Mouse (Mus musculus) urinary bladder, postnatal 4 days (tissue): ENCODE data around the gene Slc9a3r2.

Experiments
- DNase-seq, 2 experiments: peaks; one replicate each; pipeline ENCODE4 v3.0.0; 2021 to 2022; ENCODE audit warnings: low spot score in 2 of 2

Gene Slc9a3r2

DNA sequence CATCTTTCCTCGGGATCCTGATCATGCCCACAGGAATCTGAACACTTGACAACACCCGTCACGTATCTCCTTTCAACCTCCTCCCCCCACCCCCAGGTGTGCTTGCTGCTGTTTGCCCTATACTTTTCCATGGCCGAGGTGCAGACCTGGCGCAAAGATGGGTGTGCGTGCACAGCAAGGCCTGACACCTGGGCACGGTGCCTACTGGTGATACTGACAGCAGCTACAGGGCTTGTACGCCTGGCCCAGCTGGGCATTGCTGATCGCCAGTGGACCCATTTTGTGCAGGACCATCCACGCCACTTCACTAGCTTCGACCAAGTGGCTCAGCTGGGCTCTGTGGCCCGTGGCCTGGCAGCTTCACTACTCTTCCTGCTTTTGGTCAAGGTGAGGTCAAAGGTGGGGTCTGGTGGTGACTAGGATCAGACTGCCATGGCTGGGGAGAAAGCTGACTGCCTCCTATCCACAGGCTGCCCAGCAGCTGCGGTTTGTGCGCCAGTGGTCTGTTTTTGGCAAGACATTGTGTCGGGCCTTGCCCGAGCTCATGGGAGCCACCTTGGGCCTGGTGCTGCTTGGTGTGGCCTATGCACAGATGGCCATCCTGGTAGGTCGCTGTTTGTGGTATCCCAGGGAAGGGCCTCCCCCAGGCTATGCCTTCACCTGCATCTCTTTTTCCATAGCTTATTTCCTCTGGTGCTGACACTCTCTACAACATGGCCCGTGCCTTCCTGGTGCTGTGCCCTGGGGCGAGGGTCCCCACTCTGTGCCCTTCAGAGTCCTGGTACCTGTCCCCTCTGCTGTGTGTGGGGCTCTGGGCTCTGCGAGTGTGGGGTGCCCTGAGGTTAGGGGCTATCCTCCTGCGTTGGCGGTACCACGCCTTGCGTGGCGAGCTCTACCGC is 55.9 kb downstream of the Slc9a3r2 start:
- DNase-seq = no peak

DNA sequence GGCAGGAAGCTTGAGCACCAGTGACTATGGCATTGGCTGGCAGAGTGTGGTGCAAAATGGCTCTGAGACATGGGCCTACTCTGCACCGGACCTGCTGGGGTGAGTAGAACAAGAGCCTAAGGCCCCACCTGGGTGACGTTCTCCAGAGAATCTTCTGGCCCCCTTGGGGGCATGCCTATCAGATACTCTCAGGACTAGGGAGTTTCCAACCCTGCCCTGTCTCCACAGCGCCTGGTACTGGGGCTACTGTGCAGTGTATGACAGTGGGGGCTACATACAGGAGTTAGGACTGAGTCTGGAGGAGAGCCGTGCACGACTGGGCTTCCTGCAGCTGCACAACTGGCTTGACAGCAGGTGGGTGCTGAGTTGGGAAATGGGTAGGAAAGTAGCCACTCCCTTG is 56.9 kb downstream of the Slc9a3r2 start:
- no peak for DNase-seq

DNA sequence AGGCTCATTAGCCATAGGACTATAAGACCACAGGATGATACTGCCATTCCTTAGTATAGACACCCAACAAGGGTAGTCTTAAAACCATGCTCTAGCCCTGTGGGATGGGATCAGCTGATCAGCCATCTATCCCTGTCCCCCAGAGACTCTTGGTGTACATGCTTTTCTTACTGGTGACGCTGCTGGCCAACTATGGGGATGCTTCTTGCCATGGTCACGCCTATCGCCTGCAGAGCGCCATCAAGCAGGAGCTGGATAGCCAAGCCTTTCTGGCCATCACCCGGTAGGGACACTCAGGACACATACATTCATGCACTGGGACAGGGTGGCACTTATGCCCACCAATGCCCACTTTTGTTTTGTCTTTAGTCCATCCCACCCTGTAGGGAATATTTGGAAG is 58.4 kb downstream of the Slc9a3r2 start:
- no peak for DNase-seq

- DNase-seq = no peak
Observed at GRCm38 (mm10) chr17:24590943-24591342, 59.2 kb downstream of the Slc9a3r2 start.
